Mouse (Mus musculus): ENCODE data around the gene Ruvbl1.

DNA sequence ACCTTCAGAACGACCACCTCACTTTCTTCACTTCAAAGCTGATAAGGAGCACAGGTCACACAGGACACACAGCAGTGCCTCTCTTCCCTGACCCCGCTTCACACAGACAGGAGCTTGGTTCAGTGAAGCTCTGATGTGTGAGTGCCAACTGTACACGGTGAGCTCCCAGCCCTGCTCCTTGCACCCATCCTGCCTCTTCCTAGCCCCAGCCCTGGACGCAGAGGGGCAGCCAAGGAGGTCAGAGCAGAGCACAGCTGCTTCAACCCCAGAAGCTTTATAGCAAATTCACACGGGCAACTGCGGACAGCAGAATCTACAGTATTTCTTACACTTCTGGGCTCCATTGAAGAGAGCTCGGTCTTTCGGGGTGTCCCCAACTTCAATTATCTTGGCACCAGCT is 48.8 kb downstream of the Ruvbl1 start:
- TF ChIP-seq CTCF (conservative IDR thresholded peaks at IDR 0.05 in 1 of 2, IDR thresholded peaks at IDR 0.05 in 1 of 2; ENCODE audit: low read depth in 2 of 2, low read length in 2 of 2), result no peak
- no peak for TF ChIP-seq EP300 (IDR thresholded peaks at IDR 0.05; ENCODE audit: low read length)
- TF ChIP-seq GABPA (IDR thresholded peaks at IDR 0.05; ENCODE audit: insufficient replicate concordance, low read depth, low read length), result no peak
- TF ChIP-seq HCFC1 (IDR thresholded peaks at IDR 0.05; ENCODE audit: low read depth, low read length), result no peak
- TF ChIP-seq POLR2A (IDR thresholded peaks at IDR 0.05; ENCODE audit: low read depth, low read length), result no peak
- TF ChIP-seq BHLHE40 (IDR thresholded peaks at IDR 0.05; ENCODE audit: low read depth, low read length), result no peak
- no peak for TF ChIP-seq TBP (conservative IDR thresholded peaks at IDR 0.05; ENCODE audit: low read depth, low read length)
- TF ChIP-seq MAFK (IDR thresholded peaks at IDR 0.05; ENCODE audit: insufficient replicate concordance, low read length), result no peak
- no peak for TF ChIP-seq ZKSCAN1 (IDR thresholded peaks at IDR 0.05; ENCODE audit: borderline replicate concordance, low read depth, low read length)
- no peak for TF ChIP-seq ZNF384 (IDR thresholded peaks at IDR 0.05; ENCODE audit: low read depth, low read length)
- no peak for TF ChIP-seq CHD2 (IDR thresholded peaks at IDR 0.05; ENCODE audit: low read length)
- TF ChIP-seq E2F4 (IDR thresholded peaks at IDR 0.05; ENCODE audit: insufficient replicate concordance, low read depth, low read length), result no peak
- TF ChIP-seq SMC3 (IDR thresholded peaks at IDR 0.05; ENCODE audit: low read depth, low read length), result no peak
